Mouse (Mus musculus): ENCODE data around the gene Gm17019.
"Not testable (repeated sequence)": the region's sequence is repeated elsewhere in the genome, so short reads cannot be mapped to it uniquely, and the experiment has no call there.

Gm17019 gene

DNA sequence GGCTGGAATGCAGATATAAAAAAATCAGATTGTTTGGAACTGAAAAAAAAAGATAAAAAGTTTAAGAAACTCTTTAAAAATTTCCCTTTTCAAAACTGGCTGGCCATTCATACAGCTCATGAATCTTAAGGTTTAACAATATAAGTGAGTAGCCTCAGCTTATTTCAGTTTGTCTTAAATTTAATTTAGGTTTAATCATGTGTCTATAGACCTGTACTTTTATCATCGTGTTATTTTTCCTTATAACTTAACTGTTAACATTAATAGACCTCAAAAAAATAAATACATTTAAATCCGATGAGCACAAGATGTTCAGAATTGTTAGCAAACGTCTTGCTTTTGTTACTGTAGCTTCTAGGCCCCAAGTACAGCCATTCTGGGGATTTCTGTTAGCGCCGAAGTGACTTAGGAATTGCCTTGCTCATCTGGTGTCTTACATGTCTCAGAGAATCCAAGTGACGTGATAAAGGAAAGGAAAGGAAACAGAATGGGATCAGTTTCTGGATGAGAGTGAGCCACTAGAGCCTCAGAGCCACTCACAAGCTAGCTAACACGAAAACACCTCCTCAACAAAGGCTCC lies 36.0 kb downstream of the Gm17019 start:
- DNase-seq (ENCODE audit: low spot score in 2 of 2): not testable (repeated sequence)

DNA sequence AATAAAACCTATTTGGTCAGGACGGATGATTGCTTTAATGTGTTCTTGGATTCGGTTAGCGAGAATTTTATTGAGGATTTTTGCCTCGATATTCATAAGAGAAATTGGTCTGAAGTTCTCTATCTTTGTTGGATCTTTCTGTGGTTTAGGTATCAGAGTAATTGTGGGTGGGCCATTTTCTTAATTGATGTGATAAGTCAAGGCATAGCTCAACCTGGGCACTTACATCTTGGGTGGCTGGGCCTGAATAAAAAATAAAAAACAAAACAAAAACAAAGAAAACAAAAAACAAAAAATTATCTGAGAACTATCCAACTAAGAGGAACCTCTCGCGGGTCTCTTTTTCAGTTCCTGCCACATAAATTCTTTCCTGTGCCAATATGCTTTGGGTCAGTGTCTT lies 38.7 kb downstream of the Gm17019 start:
- DNase-seq (ENCODE audit: low spot score in 2 of 2): not testable (repeated sequence)

GRCm38 (mm10) chr5:14990375-14991158 lies 42.2 kb downstream of the Gm17019 start:
- not testable (repeated sequence) for DNase-seq (ENCODE audit: low spot score in 2 of 2)

DNA sequence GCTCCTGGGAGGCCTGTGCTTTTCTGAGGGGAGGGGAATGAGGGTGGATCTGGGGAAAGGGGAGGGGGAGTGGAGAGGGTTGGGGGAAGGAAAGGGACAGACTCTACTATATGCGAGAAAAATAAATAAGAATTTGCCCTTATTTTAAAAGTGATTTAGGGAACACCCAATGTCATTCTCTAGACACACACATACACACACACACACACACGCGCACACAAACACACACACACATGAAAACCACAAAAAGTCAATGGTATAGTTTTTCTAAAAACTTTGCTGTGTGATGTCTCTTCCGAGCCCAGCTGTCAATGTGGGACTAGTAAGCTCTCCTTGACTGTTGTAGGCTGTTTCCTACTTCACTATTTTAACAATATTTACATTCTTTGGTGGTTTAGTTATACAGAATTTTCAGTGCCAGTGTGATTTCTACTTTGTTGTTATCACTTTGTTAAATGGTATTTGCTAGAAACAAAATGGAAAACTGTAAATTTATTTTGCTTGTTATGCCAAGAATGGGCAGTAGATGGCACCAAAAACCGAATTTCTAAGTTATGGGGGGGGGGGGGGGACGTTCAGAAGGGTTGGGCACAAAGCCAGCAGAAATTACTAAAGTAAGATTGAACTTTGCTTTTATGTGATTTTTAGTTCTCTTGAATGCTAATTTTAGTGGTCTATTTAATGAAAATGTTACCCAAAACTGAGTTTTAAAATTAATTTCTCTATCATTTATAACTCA lies 46.0 kb downstream of the Gm17019 start:
- not testable (repeated sequence) for DNase-seq (ENCODE audit: low spot score in 2 of 2)
